Mouse (Mus musculus): ENCODE measurements at regions not wholly inside any gene's neighbourhood (a gene's known extent, or its start where the extent isn't known, plus 50 kb on each side); places are given as distances from the start of the nearest gene placed in this dataset.

- no peak for TF ChIP-seq CTCF (IDR thresholded peaks at IDR 0.05)
- TF ChIP-seq POLR2A (IDR thresholded peaks at IDR 0.05; ENCODE audit: insufficient read depth, low read depth, low read length), result no peak
Measured at GRCm38 (mm10) chr8:113066170-113066708, 496.4 kb downstream of the Cntnap4 start.

All from heart, adult 2 months (tissue).